Mouse (Mus musculus) midbrain, embryonic 10.5 days (tissue): ENCODE data around the gene 4921536K21Rik. TPM values are rescaled to one million over a fixed set of nuclear protein-coding genes. Genes with fewer than 3 reads are reported as not detected.

ENCODE experiments used
- DNase-seq: peaks from one replicate; pipeline ENCODE4 v3.0.0-alpha.2; 2017; ENCODE audit warnings: low spot score
- H3K27ac ChIP-seq: fragments of 300-500 bp; sonication (generic); replicated peaks from 2 replicates; pipeline ENCODE4 v1.5.1; 2016; ENCODE audit warnings: mild to moderate bottlenecking
- H3K27me3 ChIP-seq: fragments of 300-500 bp; sonication (generic); 2 replicates; pipeline ENCODE4 v1.6.1; 2016; ENCODE audit warnings: low read depth, mild to moderate bottlenecking; ENCODE audit not compliant: poor library complexity, severe bottlenecking
- H3K36me3 ChIP-seq: fragments of 300-500 bp; sonication (generic); 2 replicates; pipeline ENCODE4 v1.6.1; 2016; ENCODE audit warnings: mild to moderate bottlenecking, moderate library complexity
- H3K4me1 ChIP-seq: fragments of 300-500 bp; sonication (generic); 2 replicates; pipeline ENCODE4 v1.6.1; 2016
- H3K4me3 ChIP-seq: fragments of 300-500 bp; sonication (generic); 2 replicates; pipeline ENCODE4 v1.5.1; 2016; ENCODE audit warnings: mild to moderate bottlenecking, moderate library complexity
- H3K9me3 ChIP-seq: fragments of 300-500 bp; sonication (generic); replicated peaks from 2 replicates; pipeline ENCODE4 v1.6.1; 2016; ENCODE audit warnings: mild to moderate bottlenecking
- WGBS: fragments of 180-500 bp; shearing (Covaris S2); methylation state at CpG from one replicate; pipeline ENCODE4 v1.1.7; 2016; 5-methylcytosine and 5-hydroxymethylcytosine counted together
- polyA plus RNA-seq: library from polyadenylated mRNA; unstranded; fragments of >200 nt; fragmentation: Nextera tagmentation; extraction: Ambion mirVana; gene quantifications from 2 replicates; pipeline ENCODE4 v1.2.1, GENCODE M21; 2016

4921536K21Rik gene
- polyA plus RNA-seq, 1 experiment from 2014 or later = 1.4 TPM

GRCm38 (mm10) chr11:3904673-3905072 is 9.8 kb upstream of the 4921536K21Rik start:
- Histone ChIP-seq H3K4me3 (no peak overlapping the region), H3K9me3 (no peaks in the 10 kb centered on the region), H3K27me3 (no peaks in the 10 kb centered on the region), H3K4me1 (0 out of 2 replicates have a peak, but pooled peaks cover 11% of the 10 kb centered on the region), H3K27ac (no peak overlapping the region), H3K36me3 (peaks cover 25% of the 10 kb centered on the region; the same call in 1 of the 2 replicates)
- 84% methylated on average over 6 of the region's 6 CpGs for WGBS
- no peak for DNase-seq

GRCm38 (mm10) chr11:3903046-3903445 is 8.1 kb upstream of the 4921536K21Rik start:
- H3K36me3 ChIP-seq = peaks cover 41% of the 10 kb centered on the region
- H3K4me3 ChIP-seq = no peak overlapping the region
- 88% methylated on average over 5 of the region's 5 CpGs for WGBS
- DNase-seq = no peak
- peaks cover 6% of the 10 kb centered on the region; the same call in 1 of the 2 replicates for H3K4me1 ChIP-seq
- H3K27ac ChIP-seq = no peak overlapping the region
- H3K9me3 ChIP-seq = no peaks in the 10 kb centered on the region
- H3K27me3 ChIP-seq = no peaks in the 10 kb centered on the region

GRCm38 (mm10) chr11:3902516-3902915 is 7.6 kb upstream of the 4921536K21Rik start:
- Histone ChIP-seq H3K27me3 (no peaks in the 10 kb centered on the region), H3K27ac (no peak overlapping the region), H3K9me3 (no peaks in the 10 kb centered on the region), H3K4me1 (peaks cover 3% of the 10 kb centered on the region; the same call in 1 of the 2 replicates), H3K36me3 (peaks cover 45% of the 10 kb centered on the region), H3K4me3 (no peak overlapping the region)
- WGBS = 79% methylated on average over 3 of the region's 3 CpGs
- DNase-seq = no peak

GRCm38 (mm10) chr11:3900296-3900695 is 5.4 kb upstream of the 4921536K21Rik start:
- no peak overlapping the region for H3K27ac ChIP-seq
- H3K27me3 ChIP-seq = no peaks in the 10 kb centered on the region
- no peak overlapping the region for H3K4me3 ChIP-seq
- H3K4me1 ChIP-seq = peaks cover 13% of the 10 kb centered on the region
- no peak for DNase-seq
- H3K36me3 ChIP-seq = peaks cover 43% of the 10 kb centered on the region
- H3K9me3 ChIP-seq = no peaks in the 10 kb centered on the region
- WGBS = 88% methylated on average over 6 of the region's 6 CpGs

- no peak overlapping the region for H3K27ac ChIP-seq
- DNase-seq = no peak
- H3K36me3 ChIP-seq = peaks cover 37% of the 10 kb centered on the region
- peaks cover 24% of the 10 kb centered on the region for H3K4me1 ChIP-seq
- no peaks in the 10 kb centered on the region for H3K9me3 ChIP-seq
- 88% methylated on average over 1 of the region's 1 CpGs for WGBS
- H3K4me3 ChIP-seq = no peak overlapping the region
- H3K27me3 ChIP-seq = no peaks in the 10 kb centered on the region
Observed at GRCm38 (mm10) chr11:3895933-3896332, 1.0 kb upstream of the 4921536K21Rik start.

GRCm38 (mm10) chr11:3895458-3895857 is 560 bp upstream of the 4921536K21Rik start:
- Histone ChIP-seq H3K36me3 (peaks cover 37% of the 10 kb centered on the region), H3K9me3 (no peaks in the 10 kb centered on the region), H3K27me3 (no peaks in the 10 kb centered on the region), H3K4me1 (peaks cover 24% of the 10 kb centered on the region), H3K27ac (peak overlapping the region; percentile 92), H3K4me3 (peak overlapping the region; percentile 57)
- WGBS = 9% methylated on average over 10 of the region's 10 CpGs
- no peak for DNase-seq

GRCm38 (mm10) chr11:3893970-3894369 is 928 bp downstream of the 4921536K21Rik start:
- H3K36me3 ChIP-seq = peaks cover 25% of the 10 kb centered on the region
- WGBS = 79% methylated on average over 6 of the region's 6 CpGs
- H3K27me3 ChIP-seq = no peaks in the 10 kb centered on the region
- DNase-seq = no peak
- H3K4me1 ChIP-seq = peaks cover 21% of the 10 kb centered on the region
- peak overlapping the region; percentile 57 for H3K4me3 ChIP-seq
- no peaks in the 10 kb centered on the region for H3K9me3 ChIP-seq
- H3K27ac ChIP-seq = peak overlapping the region; percentile 92; the same call in 1 of the 2 replicates

GRCm38 (mm10) chr11:3887331-3887730 is 7.6 kb downstream of the 4921536K21Rik start:
- H3K4me3 ChIP-seq = no peak overlapping the region
- no peaks in the 10 kb centered on the region for H3K27me3 ChIP-seq
- no peak overlapping the region for H3K27ac ChIP-seq
- H3K4me1 ChIP-seq = peaks cover 5% of the 10 kb centered on the region; the same call in 1 of the 2 replicates
- 84% methylated on average over 5 of the region's 5 CpGs for WGBS
- no peak for DNase-seq
- no peaks in the 10 kb centered on the region for H3K36me3 ChIP-seq
- H3K9me3 ChIP-seq = no peaks in the 10 kb centered on the region

GRCm38 (mm10) chr11:3883711-3884110 is 11.2 kb downstream of the 4921536K21Rik start:
- no peak for DNase-seq
- no peaks in the 10 kb centered on the region for H3K36me3 ChIP-seq
- WGBS = 88% methylated on average over 3 of the region's 3 CpGs
- H3K27ac ChIP-seq = no peak overlapping the region
- no peak overlapping the region for H3K4me3 ChIP-seq
- no peaks in the 10 kb centered on the region for H3K27me3 ChIP-seq
- no peaks in the 10 kb centered on the region for H3K9me3 ChIP-seq
- H3K4me1 ChIP-seq = peaks cover 5% of the 10 kb centered on the region; the same call in 1 of the 2 replicates

GRCm38 (mm10) chr11:3879836-3880235 is 15.1 kb downstream of the 4921536K21Rik start:
- Histone ChIP-seq H3K4me3 (no peak overlapping the region), H3K27me3 (no peaks in the 10 kb centered on the region), H3K36me3 (no peaks in the 10 kb centered on the region), H3K9me3 (no peaks in the 10 kb centered on the region), H3K27ac (no peak overlapping the region), H3K4me1 (peaks cover 1% of the 10 kb centered on the region; the same call in 1 of the 2 replicates)
- 45% methylated on average over 2 of the region's 2 CpGs for WGBS
- DNase-seq = peak; percentile 71

- Histone ChIP-seq H3K27me3 (no peaks in the 10 kb centered on the region), H3K27ac (no peak overlapping the region), H3K4me1 (no peaks in the 10 kb centered on the region; the same call in 1 of the 2 replicates), H3K36me3 (no peaks in the 10 kb centered on the region), H3K4me3 (no peak overlapping the region), H3K9me3 (no peaks in the 10 kb centered on the region)
- 84% methylated on average over 7 of the region's 7 CpGs for WGBS
- DNase-seq = no peak
Observed at GRCm38 (mm10) chr11:3878660-3879059, 16.2 kb downstream of the 4921536K21Rik start.

GRCm38 (mm10) chr11:3876419-3876818 is 18.5 kb downstream of the 4921536K21Rik start:
- no peak overlapping the region for H3K4me3 ChIP-seq
- DNase-seq = no peak
- no peaks in the 10 kb centered on the region for H3K27me3 ChIP-seq
- no peak overlapping the region for H3K27ac ChIP-seq
- H3K4me1 ChIP-seq = no peaks in the 10 kb centered on the region
- H3K9me3 ChIP-seq = no peaks in the 10 kb centered on the region
- 84% methylated on average over 6 of the region's 6 CpGs for WGBS
- no peaks in the 10 kb centered on the region for H3K36me3 ChIP-seq

GRCm38 (mm10) chr11:3864343-3864742 is 30.6 kb downstream of the 4921536K21Rik start:
- H3K4me1 ChIP-seq = peaks cover 17% of the 10 kb centered on the region
- 0 out of 2 replicates have a peak overlapping the region, but pooled peaks have one; percentile 79 for H3K27ac ChIP-seq
- 53% methylated on average over 6 of the region's 6 CpGs for WGBS
- no peaks in the 10 kb centered on the region for H3K9me3 ChIP-seq
- H3K4me3 ChIP-seq = peak overlapping the region; percentile 64
- peaks cover 52% of the 10 kb centered on the region for H3K27me3 ChIP-seq
- H3K36me3 ChIP-seq = no peaks in the 10 kb centered on the region
- peak; percentile 19 for DNase-seq
